Mouse (Mus musculus) megakaryocyte progenitor cell, adult 5-6 weeks (primary cell): ENCODE results near the gene Tmem43. TPM values are rescaled to one million over a fixed set of nuclear protein-coding genes. Genes with fewer than 3 reads are reported as not detected.

ENCODE experiments used
- ATAC-seq: replicated peaks from 2 replicates; pipeline ENCODE4 v1.8.0; 2016; ENCODE audit warnings: mild to moderate bottlenecking, moderate TSS enrichment, inconsistent platforms; ENCODE audit not compliant: poor library complexity
- total RNA-seq, 2 experiments: library from RNA; stranded (forward) in 1 of 2; stranded (reverse) in 1 of 2; fragments of 157-497, 149-512 nt in 1 of 2; fragments of 200-1000 nt in 1 of 2; gene quantifications; 2 replicates each; pipeline versions ENCODE4 v1.2.3 to v1.2.4; 2015 to 2017

The Tmem43 gene
- total RNA-seq, 2 experiments from 2014 or later, result 59.0 to 70.3 TPM

DNA sequence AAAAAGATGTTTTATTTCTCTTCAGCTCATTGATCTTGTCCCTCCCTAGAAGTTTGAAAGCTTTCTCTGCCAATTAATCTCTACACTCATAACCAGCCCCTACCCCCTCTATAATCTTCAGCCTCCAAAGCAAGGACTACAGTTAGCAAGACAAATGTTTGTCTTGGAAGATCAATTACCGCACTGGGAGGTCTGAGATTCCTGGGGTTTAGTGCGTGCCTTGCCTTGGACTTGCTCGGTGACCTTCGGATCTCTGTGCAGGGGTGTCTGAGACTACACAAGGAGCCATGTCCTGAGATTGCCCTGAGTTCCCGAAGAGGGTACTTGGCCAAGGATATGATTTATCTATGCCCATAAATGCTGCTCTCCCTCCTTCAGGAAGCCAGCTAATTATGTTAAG, 59.9 kb downstream of the Tmem43 start:
- ATAC-seq, result no peak

DNA sequence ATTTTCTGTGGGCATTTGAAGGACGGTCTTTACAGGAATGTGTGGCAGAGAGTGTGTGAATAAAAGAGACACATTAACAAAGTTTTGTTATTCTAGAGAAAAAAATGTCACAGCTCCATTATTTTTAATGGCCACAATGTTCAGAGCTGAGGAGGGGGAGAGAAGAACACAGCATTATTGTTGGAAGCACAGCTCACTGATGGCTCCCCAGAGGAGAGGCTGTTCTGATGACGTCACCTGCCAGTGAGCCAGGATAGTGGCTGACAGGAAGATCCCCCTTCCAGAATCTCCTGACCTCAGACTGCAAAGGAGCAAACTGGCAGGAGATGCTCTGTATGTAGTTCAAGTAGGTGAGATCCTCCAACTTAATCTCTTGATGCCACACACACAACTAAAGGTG, 60.3 kb downstream of the Tmem43 start:
- ATAC-seq, result no peak

DNA sequence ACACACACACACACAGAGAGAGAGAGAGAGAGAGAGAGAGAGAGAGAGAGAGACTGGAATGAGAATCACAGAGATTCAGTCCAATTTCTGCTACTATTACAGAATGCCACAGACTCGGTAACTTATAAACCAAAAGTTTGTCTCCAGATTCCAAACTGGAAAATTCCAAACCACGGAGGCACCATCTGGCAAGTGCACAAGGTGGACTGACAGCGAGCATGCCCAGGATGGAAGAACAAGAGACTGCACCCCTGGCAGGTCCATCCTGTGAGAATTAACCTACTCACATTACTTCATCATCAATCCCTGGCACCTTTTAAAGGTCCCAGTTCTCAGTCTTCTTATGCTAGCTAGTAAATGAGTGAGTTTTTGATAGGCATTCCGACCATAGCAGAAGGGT, 60.8 kb downstream of the Tmem43 start:
- no peak for ATAC-seq

DNA sequence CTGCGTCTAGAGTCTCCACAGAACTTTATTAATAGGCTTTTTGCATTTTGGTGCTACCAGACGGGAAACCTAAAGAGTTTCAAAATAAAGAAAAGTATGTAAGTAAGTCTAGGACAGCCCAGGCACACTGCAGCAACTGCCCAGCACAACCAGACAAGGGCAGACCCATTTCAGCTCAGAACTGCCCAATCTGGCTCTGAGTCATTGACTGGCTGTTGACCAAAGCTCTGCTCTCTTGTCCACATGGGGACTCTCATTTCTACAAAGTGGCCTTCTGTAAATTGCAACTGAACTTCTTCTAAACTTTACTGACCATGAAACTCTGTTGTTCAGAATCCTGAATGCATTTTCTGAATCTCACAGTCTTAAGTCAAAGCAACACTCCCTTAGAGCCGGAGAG, 61.7 kb downstream of the Tmem43 start:
- ATAC-seq, result no peak

DNA sequence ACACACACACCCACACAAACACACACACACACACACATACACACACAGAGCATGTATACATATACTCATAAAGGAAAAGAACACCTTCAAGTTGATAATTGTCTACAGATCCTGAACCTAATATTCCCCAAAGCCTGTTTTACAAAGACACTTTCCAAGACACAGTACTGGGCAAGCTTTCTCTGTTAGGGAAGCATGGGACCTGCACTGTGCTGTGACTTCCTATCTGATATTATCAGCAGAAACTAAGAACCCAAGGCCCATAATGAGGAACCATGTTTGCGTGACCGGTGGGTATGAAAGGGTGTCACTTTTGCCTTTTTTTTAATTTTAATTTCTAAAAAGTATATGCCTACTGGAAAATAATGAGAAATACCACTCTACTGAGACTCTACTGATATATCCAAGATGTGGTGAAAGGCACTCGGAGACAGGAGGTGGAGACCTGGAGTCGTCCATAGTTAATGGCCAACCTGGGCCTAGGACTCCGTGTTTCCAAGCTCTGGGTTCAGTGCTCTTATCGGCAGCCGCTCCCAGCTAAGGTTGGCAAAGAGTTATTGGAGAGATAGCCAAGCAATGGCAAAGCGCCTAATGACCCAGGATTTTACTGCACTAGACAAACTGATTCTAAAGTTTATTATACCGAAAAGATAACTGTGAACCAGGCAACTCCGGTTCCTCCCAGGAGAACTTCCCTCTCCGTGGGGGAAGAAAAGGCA, 62.7 kb downstream of the Tmem43 start:
- no peak for ATAC-seq

Other genes starting within 250 kb of the Tmem43 start
- gene Wnt7a, start 62.3 kb upstream of the Tmem43 start, total RNA-seq (2015), result not detected in 2 replicates
- not detected in 2 replicates for gene Wnt7a, start 62.3 kb upstream of the Tmem43 start, total RNA-seq (2017)
- gene Chchd4, start 157 bp upstream of the Tmem43 start, total RNA-seq (2015), result 25.5 and 28.2 TPM in 2 replicates
- 24.3 TPM in 2 replicates for gene Chchd4, start 157 bp upstream of the Tmem43 start, total RNA-seq (2017)
- gene Xpc, start 42.2 kb downstream of the Tmem43 start, total RNA-seq (2015), result 31.1 and 31.6 TPM in 2 replicates
- gene Xpc, start 42.2 kb downstream of the Tmem43 start, total RNA-seq (2017), result 79.0 and 80.6 TPM in 2 replicates
- 148 and 154 TPM in 2 replicates for gene Lsm3, start 42.2 kb downstream of the Tmem43 start, total RNA-seq (2015)
- gene Lsm3, start 42.2 kb downstream of the Tmem43 start, total RNA-seq (2017), result 468 and 492 TPM in 2 replicates
- 30.6 and 34.6 TPM in 2 replicates for gene Slc6a6, start 210.3 kb downstream of the Tmem43 start, total RNA-seq (2015)
- gene Slc6a6, start 210.3 kb downstream of the Tmem43 start, total RNA-seq (2017), result 20.7 and 26.7 TPM in 2 replicates